Mouse (Mus musculus) CD4-positive, CD25-positive, alpha-beta regulatory T cell, adult 9 weeks (primary cell): ENCODE data around the gene Gm42878. TPM values are rescaled to one million over a fixed set of nuclear protein-coding genes. Genes with fewer than 3 reads are reported as not detected.

Source experiments
- polyA plus RNA-seq: library from polyadenylated mRNA; unstranded; fragments of 100-300 nt; shearing (Covaris generic); gene quantifications from one replicate; pipeline ENCODE4 v1.2.1, GENCODE M21; 2017

Gene Gm42878
- polyA plus RNA-seq: not detected

GRCm38 (mm10) chr5:121544910-121545792 is at the start of gene Gm42878, which contains the start of gene Adam1a:
TSS of gene Gm42878 (minus strand) at chr5:121545482.
TSS of gene Adam1a (minus strand) at chr5:121545482.

GRCm38 (mm10) chr5:121593451-121594401 is 48.4 kb upstream of the Gm42878 start, which contains the start of gene Aldh2:
TSS of gene Aldh2 (minus strand) at chr5:121593824.

GRCm38 (mm10) chr5:121545793-121546529 is 679 bp upstream of the Gm42878 start, which contains the start of gene Mapkapk5:
TSS of gene Mapkapk5 (minus strand) at chr5:121545905.

GRCm38 (mm10) chr5:121503231-121503630 is 42.1 kb downstream of the Gm42878 start, which contains the start of gene Adam1b:
TSS of gene Adam1b (minus strand) at chr5:121503435.

Other genes with a start within 250 kb of the Gm42878 start
- 62.0 TPM for gene Trafd1, start 159.8 kb downstream of the Gm42878 start, polyA plus RNA-seq
- gene Naa25, start 147.5 kb downstream of the Gm42878 start, polyA plus RNA-seq: 50.2 TPM
- 1.9 TPM for gene Tmem116, start 93.6 kb downstream of the Gm42878 start, polyA plus RNA-seq
- 63.0 TPM for gene Erp29, start 93.0 kb downstream of the Gm42878 start, polyA plus RNA-seq
- not detected for gene Adam1b, start 42.0 kb downstream of the Gm42878 start, polyA plus RNA-seq
- 0.88 TPM for gene Adam1a, start within 50 bp of the Gm42878 start, polyA plus RNA-seq
- 17.2 TPM for gene Mapkapk5, start 423 bp upstream of the Gm42878 start, polyA plus RNA-seq
- 19.2 TPM for gene Aldh2, start 48.3 kb upstream of the Gm42878 start, polyA plus RNA-seq
- 2.5 TPM for gene Acad12, start 73.5 kb upstream of the Gm42878 start, polyA plus RNA-seq
- gene Acad10, start 115.0 kb upstream of the Gm42878 start, polyA plus RNA-seq: 12.1 TPM
- 6.8 TPM for gene Brap, start 115.1 kb upstream of the Gm42878 start, polyA plus RNA-seq
- 13.1 TPM for gene Atxn2, start 165.9 kb upstream of the Gm42878 start, polyA plus RNA-seq